Mouse (Mus musculus): ENCODE measurements around the gene Kptn.

DNA sequence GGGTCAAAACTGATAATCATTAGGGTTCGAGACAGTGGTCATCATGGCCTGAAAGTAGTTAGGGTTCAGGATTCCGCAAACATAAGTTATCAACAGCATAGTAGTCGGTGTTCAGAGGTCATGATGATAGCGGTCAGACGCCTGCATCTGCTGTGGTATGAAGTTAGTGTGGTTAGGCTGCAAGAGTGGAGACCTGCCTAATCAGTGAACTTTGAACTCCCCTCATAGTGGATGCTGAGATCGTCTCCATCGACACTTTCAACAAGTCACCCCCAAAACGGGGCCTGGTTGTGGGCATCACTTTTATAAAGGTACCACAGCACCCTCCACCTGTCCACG, 536 bp downstream of the Kptn start:
- TF ChIP-seq CTCF (IDR thresholded peaks at IDR 0.05; ENCODE audit: borderline replicate concordance, control insufficient read depth, extremely low read depth, insufficient read depth, low read length, poor library complexity), result no peak
- TF ChIP-seq POLR2A (IDR thresholded peaks at IDR 0.05; ENCODE audit: control insufficient read depth, extremely low read depth, insufficient read depth, low read length, poor library complexity), result no peak

Measured in thymus, adult 2 months (tissue).